Mouse (Mus musculus) layer of hippocampus, postnatal 14 days (tissue): ENCODE results near the gene Ccnl1. TPM values are rescaled to one million over a fixed set of nuclear protein-coding genes. Genes with fewer than 3 reads are reported as not detected.

Source experiments
- DNase-seq, 2 experiments: peaks; one replicate each; pipeline ENCODE4 v3.0.0; 2021 to 2022; ENCODE audit warnings: low spot score in 2 of 2, mixed read lengths in 1 of 2
- long read RNA-seq, 2 experiments: library from polyadenylated mRNA; stranded (forward); transcript quantifications; one replicate each; pipeline ENCODE4 v2.0.0; 2021
- total RNA-seq, 2 experiments: library from RNA; stranded (reverse); gene quantifications; 2 replicates each; pipeline ENCODE4 v1.2.3; 2021

The Ccnl1 gene
- 10 to 100 TPM; 52.3 to 59.4 TPM for total RNA-seq
- long read RNA-seq, experiment 1, transcript Ccnl1-201 (11 exons, 2,169 nt), result major isoform, 8 of 24 reads
- long read RNA-seq, experiment 1, partial matches to known transcripts, result 6 of 24 reads
- long read RNA-seq, experiment 1, other reads (novel, unspliced or antisense), result 7 of 24 reads
- long read RNA-seq, experiment 2, transcript Ccnl1-201 (11 exons, 2,169 nt), result major isoform, 10 of 27 reads
- long read RNA-seq, experiment 2, partial matches to known transcripts, result 1 of 27 reads
- long read RNA-seq, experiment 2, other reads (novel, unspliced or antisense), result 12 of 27 reads

DNA sequence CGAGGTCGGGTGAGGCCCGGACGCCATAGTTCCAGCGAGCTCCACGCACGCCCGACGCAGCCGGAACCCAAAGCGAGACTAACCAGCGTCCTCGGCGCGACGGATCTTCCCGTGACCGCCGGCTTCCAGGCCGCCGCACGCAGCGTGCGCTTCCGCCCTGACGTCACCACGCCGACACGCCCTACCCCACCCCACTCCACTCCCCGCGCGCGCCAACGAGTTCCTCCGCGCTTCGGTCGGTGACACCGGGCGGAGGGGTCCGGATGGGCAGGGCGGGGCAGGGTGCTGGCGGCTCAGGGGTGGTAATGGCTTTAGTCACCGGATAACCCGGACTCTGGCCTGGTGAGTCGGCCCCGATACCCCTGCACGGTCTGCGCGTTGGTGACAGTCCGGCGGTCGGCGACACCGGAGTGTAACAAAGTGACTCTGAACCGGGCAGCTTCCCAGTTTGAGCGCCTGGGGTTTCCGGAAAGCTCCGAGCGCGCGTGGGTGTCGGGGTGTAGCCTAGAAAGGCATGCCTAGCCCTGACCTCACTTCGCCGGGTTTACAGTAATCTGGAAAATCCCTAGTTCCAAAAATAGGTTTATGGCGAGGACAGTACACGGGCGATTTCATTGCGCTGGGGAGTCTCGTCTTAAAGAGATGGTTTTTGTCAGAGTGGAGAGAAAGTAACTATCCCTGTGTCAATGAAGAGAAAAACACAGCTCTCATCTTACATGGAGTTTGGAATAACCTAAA is at the start of gene Ccnl1:
Gene Ccnl1 (minus strand): TSS at position 148 of the 738 bp plus-strand sequence.
- DNase-seq, result peak; percentile 95 to 96

DNA sequence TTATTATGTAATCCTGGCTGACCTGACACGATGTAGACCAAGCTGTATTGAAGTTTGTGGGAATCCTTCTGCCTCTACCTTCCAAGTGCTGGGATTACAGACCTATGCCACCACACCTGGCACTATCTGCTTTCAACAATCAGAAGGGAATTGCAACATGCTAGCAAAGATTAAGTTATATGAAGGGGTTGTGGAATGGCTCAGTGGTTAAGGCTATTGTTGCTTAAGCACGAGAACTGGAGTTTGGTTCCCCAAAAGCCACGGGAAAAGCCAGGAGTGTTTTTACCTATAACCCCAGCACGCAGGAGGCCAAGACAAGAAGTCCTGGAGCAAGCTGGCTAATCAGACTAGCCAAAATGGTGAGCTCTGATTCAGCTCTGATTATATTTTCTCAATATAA is 46.9 kb upstream of the Ccnl1 start:
- no peak for DNase-seq

DNA sequence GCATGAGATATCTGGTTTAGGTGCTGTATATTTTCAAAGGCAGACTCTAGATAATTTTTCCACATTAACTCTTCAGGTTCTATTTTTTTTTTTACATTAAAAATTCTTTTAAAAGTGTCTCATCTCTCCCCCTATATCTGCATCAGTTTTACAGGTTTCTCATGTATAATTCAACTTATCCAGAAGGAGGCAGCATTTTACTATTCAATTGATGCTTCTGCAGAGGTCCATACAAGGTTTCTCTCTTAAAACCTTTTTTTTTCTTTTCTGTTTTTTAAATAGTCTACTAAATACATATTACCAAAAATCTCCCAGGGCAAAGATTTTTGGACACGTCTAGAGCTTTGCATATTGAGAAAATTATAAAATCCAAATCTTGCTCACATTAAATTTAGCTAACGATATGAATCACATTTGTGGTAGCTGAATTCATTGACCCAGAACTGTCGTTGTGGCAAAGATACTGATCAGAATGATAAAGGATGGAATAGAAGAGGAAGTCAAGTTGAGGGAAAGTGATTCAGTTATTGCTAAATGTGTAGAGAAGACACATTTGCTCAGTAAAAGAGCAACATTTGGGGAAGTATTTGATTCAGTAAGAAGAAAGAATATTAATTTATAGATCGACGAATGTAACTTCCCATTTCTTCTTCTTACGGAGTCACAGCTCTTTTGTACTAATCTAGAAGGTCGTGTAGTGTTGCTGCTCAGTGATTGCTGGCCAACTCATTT is 46.3 kb upstream of the Ccnl1 start:
- DNase-seq, result peak in 1 of 2 experiments; percentile 40

DNA sequence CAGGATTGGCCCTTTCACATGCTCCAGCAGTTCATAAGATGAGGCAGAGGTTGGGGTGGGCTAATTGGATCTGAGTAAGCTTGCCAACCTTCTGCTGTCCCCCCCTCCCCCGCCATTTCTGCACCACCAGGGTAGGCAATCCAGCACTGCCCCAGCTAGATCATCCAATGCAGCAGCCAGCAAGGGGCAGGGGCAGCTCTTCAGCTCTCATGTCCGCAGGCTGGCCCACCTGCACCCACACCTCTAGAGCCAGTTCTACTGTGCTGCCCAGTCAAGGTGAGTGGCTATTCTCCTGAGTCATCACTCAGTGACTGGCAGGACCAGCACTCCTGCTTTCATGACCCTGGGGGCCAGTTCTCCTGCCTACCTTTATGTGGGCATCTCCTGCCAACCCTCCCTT is 42.4 kb upstream of the Ccnl1 start:
- no peak for DNase-seq

DNA sequence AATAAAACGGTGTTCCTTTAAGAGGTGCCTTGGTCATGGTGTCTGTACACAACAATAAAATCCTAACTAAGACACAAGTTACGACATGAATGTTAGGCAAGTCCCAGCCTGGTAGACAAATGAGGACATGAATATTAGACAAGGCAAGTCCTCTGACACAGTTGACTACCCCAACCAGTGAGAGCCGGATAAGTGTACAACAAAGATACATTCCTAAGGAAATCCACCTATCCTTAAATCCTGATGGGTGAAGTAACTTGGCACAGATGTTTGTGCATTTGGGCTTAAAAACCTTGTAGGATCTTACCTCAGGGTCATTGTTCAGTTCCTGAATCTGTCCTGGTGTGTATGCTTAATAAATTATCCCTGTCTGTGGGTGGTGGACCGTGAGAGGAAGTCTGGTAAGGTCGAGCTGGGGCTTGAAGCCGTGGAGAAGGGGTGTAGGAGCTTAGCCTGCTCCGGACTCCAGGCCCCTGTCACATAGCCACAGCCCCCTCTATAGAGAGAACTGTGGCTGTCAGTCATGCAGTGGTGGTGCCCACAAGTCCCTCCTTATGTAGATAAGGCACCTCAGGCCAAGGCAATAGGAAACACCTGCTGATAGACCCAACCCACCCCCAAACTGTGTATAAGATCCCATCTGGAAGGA is 39.4 kb upstream of the Ccnl1 start:
- no peak for DNase-seq

DNA sequence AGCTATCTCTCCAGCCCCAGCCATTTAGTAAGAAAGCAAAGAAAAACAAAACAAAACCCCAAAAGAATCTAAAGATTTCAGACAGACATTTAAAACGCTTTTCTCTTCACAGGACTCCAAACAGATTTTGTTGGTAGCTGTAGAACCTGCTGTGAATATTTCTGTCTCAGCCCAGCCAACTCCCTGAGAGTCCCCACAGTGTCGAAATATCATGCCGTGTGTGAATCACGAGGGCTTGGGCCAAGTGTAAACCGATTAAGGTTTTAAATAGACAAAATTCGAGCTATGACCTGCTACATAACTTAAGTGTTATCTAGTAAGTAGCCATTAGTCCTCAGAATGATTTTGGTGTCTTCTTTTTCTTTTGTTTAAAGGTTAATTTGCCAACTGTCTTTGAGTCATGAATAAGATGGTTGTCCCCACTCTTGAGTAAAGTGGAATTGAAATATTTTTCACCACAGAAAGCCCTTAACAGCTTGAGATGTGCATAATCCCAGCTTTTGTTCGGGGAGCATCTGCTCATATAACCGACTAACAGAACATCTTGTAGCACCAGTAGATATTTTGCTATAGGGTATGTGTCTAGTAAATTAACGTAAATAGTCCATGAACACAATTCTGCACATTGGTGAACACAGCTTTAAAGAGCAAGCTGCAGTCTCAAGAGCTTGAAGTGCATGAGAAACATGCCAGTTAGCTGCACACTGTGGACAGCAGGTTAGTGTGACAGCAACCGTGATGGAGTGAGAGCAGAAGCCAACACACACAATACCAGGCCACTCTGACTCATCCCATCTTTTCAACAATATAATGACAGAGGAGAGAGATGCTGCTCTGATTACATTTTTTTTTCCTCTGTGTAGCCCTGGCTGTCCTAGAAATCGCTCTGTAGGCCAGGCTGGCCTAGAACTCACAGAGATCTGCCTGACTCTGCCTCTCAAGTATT is 34.6 kb upstream of the Ccnl1 start:
- DNase-seq, result peak; percentile 37 to 54

DNA sequence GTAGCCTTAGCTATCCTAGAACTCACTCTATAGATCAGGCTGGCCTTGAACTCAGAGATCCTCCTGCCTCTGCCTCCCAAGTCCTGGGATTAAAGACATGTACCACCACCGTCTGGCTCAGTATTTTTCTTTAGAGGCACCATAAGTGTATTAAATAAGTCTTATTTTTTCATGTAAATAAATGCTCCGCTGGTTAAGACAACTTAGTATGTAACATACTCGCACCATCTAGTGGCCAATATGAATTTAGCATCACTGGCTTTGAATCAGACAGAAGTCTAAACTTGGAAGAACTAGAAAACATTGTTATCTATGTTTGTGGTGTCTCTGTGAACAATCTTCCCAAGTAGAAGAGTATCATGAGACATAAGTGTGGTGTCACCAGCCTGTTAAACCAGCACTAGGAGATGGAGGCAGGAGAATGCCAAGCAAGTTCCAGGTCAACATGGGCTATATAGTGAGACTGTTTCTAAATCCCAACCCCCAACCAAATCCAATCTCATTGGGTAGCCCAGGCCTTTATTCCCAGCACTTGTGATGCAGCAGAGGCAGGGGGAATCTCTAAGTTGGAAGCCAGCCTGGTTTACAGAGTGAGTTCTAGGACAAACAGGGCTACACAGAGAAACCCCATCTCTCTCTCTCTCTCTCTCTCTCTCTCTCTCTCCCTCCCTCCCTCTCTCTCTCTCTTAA is 33.1 kb upstream of the Ccnl1 start:
- peak in 1 of 2 experiments; percentile 76 for DNase-seq

DNA sequence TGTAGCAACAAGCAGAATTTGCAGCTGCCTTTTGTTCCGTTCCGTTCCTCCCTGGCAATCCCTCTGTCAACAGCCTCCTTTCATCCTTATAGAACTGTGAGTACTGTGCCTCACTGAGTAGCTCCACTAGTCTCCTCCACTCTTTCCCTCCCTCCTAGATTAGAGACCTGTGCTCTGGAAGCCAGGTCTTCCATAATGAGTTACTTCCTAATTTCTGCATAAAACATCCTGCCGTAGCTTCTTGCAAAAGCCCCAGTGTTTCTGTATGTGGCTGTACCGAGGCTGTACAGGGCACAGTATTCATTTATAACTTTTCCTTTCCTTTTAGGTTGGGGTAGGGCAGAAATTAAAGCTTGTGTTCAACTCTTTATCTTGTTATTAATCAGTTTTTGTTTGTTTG is 32.5 kb upstream of the Ccnl1 start:
- DNase-seq, result no peak

DNA sequence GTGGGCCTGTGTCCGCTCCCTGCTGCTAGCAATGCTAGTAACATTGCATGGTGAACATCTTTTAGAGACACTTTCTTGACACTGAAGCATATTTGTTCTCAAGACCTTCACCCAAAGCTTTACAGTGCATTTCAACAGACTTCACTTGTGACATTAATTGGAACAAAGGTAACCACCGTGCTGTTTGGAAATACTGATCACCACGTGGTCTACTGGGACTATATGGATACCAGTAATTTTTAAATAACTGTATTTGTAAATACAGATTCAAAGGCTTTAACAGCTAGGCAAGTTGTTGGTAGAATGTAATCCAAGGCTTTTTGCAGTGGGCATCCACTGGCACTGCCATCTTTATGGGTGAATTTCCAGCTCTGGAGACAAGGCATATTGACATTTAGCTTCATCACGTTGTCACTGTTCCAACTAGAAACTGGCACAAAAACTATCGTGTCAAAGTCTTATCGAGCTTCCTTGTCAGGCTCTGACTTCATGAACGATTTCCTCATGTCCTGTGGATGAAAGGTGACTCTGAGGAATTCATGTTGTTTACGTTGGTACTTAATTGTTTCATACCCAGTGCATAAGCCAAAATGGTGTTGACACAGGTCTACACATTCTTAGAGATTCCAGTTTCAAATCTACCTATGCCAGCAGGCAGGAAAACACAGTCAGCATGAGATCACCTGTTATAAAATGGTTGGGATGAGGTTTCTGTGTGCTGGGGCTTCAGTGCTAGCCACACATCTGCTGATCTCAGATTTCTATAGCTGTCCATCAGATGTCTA is 30.9 kb upstream of the Ccnl1 start:
- no peak for DNase-seq

DNA sequence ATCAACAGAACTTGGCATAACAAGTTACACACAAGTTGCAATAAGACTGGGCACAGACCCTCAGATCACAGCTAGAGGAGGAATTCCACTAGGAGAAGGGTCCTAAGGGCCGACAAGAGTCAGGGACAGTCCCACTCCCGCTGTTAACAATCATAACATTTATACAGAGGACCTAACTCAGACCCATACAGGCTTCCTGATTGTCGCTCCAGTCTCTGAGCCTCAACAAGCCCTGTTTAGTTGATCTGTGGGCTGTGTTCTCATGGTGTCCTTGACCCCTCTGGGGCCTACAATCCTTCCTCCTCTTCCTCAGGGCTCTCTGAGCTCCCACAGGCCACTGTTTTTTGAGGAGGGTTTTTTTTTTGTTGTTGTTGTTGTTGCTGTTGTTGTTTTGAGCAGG is 18.2 kb upstream of the Ccnl1 start:
- DNase-seq, result no peak

DNA sequence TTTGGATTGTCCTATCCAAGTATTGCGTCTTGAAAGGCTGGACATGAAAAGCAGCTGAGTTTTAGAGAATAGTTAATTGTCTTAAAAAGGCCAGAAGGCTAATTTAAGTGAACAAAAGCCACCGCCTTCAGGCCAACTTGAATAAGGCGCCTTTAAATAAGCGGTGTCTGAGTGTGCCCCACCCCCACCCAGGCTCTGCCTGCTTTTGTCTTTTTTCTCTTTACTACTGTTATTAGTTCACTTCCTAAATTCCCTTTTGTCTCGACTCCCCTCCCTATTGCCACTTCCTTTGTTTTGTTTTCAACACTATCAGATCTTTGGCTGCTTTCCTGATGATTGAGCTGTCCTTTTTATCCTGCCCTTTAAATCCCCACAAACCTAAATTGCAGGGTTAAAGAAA is 17.3 kb upstream of the Ccnl1 start:
- DNase-seq, result peak in 1 of 2 experiments; percentile 28

DNA sequence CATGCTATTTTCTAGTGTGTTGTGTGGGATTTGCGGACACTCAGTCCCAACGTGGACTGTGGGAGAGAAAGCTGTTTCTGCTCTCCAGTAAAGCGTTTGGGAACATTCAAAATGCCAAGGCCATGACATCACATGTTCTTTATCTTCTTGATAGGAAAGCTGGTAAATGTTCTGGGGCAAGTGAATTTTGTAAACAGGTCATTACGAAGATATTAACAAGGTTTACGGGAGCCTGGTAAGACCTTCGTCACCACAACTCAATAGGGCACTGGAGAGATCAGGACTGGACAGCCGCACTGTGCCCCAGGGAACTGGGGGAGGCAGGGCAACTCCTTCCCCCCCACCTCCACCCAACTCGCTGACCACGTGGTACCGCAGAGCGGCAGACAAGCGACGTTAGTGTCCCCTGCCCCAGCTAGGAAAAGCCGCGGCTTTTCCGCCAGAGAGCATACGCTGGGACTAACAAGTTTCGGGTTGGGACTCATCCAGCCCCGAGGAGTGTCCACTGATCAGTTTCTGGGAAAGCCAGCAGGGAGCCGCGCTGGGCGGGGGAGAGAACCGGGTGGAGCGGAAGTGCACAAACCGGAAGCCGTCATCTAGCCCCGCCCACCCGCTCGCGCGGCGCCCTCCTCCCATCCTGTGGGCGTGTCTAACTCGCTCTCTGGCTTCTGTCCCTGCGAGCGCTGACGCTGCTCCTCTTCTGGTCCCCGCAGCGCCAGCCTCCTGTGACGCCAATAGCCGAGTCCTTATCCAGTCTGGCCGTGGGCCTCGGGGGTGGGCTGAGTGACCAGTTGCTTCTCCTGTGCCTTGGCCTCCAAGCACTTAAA is 16.4 kb upstream of the Ccnl1 start:
- peak; percentile 98 to 99 for DNase-seq

DNA sequence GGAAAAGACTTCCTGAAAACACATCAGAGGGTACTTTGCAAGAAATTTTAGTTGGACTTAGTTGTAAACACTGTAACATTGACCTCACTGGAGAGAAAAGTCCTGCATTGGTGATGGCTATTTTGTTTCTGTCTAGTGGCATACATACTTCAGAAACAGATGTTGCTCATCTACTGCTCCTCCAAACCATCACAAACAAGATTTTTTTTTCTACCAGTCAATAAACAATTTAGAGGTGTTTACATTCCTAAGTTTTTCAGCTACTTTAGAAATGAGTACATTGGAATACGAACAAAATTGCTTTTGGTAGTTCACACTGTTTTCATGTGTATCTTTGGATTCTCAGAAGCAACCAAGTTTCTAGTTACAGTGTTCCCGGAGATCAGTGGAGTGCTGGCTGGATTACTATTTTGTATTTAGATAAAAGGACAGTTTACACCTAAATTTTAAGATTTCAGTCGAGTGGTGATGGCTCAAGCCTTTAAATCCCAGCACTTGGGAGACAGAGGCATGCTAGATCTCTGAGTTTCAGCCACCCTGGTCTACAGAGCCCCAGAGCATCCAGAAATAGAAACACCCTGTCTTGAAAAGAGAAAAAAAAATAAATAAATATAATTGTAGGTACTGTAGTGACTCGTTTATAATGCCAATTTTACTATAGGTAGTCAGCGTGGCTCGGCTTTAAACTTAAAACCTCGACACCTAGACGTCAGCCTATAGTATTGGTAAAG is 15.6 kb upstream of the Ccnl1 start:
- DNase-seq, result no peak

DNA sequence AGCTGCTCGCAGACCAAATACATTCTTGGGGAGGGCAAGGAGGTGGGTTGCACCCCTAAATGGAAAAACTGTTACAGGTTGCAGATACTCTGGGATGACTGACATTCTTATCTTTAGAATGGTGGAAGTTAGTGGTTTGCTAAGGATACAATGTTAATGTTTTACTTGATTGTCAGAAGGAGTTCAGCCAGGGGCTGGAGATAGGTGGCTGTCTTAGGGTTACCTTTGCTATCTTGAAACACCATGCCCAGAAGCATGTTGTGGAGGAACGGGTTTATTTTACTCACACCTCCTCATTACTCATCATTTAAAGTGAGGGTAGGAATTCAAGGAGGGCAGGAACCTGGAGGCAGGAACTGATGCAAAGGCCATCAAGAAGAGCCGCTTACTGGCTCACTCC is 11.1 kb upstream of the Ccnl1 start:
- DNase-seq, result no peak

DNA sequence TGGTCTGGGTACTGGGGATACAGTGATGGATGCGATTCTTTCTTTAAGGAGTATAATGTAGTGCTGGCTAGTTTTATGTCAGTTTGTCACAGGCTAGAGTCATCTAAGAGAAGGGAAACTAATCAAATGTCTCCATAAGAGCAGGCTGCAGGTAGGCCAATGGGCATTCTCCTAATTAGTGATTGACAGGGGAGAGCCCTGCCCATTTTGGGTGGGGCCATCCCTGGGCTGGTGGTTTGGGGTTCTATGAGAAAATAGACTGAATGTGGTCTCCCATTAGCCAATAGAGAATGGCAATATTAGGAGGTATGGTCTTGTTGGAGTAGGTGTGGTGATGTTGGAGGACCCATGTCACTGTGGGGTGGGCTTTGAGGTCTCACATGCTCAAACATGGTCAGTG is 8.3 kb upstream of the Ccnl1 start:
- DNase-seq, result no peak

DNA sequence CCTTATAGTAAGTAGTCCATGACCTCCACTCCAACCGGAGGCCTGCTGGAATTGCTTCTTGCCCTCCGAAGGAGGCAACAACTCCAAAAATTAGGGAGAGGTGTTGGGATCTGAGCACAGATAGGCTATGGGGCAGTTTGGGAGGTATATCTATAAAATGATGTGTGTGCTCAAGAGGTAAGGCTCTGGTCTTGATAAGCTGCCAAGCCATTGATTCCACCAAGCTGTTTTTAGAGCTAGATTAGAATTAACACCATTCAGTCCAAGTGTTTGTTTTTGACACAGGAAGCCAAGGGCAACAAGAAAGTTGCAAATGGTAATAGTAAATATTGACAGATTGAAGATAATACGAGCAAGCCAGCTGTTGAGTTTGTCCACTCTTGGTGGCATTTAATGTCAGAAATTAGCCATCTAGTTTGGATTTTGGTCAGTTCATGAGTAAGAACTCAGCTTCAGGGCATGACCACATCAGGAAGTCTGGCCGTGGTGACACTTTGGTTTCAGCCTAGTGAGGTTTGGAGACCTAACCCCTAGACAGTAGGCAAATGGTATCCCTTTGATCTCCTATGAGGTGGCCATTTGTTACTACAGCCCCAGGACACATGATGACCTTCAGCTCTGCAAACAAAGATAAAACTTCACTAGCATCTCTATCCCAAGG is 4.4 kb upstream of the Ccnl1 start:
- no peak for DNase-seq
